Mouse (Mus musculus) left cerebral cortex, postnatal 36 days (tissue): ENCODE data around the gene Tpst2. TPM values are rescaled to one million over a fixed set of nuclear protein-coding genes. Genes with fewer than 3 reads are reported as not detected.

Source experiments
- DNase-seq, 2 experiments: peaks; one replicate each; pipeline ENCODE4 v3.0.0; 2021 to 2022; ENCODE audit warnings: low spot score in 2 of 2, mixed read lengths in 1 of 2
- intact Hi-C: fragments of 180-260 bp; cut with DNase I; formaldehyde crosslinking; loops from one replicate; pipeline ENCODE4 v1.15.1; 2025
- total RNA-seq, 2 experiments: library from RNA; stranded (reverse); gene quantifications; 2 replicates each; pipeline ENCODE4 v1.2.3; 2021

The Tpst2 gene
- total RNA-seq, 2 experiments from 2014 or later, result 32.1 to 46.3 TPM

DNA sequence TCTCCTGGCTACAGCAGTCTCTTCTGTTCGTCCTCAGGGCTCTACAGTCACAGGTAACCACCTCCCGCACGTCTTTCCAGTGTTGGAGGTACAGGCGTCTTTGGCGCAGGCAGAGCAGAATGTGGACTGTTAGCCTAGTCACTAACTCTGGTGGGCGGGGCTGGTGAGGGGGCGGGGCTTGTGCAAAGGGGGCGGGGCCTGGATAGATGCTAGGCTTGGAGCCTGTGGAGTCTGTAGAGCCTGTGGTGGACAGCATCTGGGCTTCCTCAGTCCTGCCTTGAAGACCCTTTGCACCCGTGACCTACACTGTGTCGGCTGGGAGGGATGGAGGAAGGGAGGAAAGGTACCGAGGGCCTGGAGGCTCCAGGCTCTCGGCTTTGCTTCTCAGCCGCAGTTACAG, 79.4 kb downstream of the Tpst2 start, which contains the start of gene Gm6583:
TSS of gene Gm6583 (minus strand) at position 124 of the 400 bp plus-strand sequence.
- DNase-seq, result no peak
- intact Hi-C loops, result no loop called here

- no peak for DNase-seq
- intact Hi-C loops, result no loop called here
Measured at GRCm38 (mm10) chr5:112356322-112356721, 79.8 kb downstream of the Tpst2 start.

DNA sequence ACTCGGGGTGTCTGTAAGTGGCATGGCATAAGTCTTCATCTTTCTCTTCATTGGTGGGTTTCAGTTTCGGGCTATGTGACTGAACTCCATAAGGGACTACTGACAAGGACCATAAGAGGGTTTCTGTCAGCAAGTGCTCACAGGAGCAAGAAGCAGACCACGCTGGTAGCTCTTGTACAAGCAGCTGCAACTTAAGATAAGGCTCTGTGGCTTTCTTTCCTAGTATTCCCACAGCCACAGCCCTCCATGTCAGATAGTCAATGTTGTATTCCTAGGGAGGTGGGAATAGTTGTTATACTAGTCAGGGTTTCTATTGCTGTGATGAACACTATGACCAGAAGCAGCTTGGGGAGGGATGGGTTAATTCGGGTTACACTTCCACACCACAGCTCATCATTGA, 83.0 kb downstream of the Tpst2 start:
- no peak for DNase-seq
- intact Hi-C loops, result no loop called here

DNA sequence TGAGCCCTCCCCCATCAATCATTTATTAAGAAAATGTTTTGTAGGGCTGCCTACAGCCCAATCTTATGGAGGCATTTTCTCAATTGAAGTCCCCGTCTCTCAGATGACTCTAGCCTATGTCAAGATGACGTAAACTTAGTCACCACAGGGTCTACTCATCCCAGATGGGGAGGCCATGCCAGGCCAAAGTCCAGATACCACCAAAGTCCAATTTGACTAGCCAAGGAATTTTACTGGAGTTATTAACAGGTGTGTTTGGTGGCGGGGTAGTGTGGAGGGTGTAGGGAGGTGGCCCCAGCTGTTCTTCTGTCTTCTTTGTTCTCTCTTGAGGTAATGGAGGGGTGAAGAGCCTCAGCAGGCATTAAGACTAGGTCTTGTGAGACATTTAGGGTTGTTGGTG, 83.6 kb downstream of the Tpst2 start:
- no peak for DNase-seq
- intact Hi-C loops, result no loop called here

DNA sequence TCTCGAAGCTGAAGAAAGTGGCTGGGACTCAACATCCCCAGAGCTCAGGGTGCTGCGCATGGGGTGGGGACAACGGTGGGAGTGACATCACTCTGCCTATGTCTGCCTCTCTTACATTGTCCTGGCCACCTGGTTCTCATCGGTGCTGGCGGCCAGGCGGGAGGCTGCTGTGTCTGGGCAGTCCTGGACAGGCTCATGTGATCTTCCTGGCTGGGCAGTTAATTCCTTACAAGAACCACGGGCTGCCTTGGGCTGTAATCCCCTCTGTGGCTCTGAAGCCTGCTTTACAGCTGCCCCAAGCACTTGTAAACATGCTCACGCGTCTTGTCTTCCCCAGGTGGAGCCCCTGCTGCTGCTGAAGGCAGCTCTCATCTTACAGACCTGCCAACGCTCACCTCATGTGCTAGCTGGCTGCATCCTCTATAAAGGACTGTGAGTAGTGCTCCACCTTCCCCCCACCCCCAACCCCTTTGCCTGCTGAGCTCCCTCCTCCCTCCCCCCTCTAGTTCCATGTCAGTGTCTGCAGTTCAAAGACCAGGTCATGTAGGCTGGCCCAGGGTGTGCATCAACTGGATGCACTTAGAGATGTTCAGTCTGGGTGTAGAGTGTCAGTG, 87.8 kb downstream of the Tpst2 start:
- no peak for DNase-seq
- intact Hi-C loops, result no loop called here

Other genes with a start within 250 kb of the Tpst2 start
- gene Cryba4, start 24.2 kb upstream of the Tpst2 start, total RNA-seq, result under 1 TPM; 0.59 to 0.95 TPM
- gene Crybb1, start 20.9 kb upstream of the Tpst2 start, total RNA-seq, result 1 to 10 TPM; 7.1 to 10.0 TPM
- gene Tfip11, start 49.7 kb downstream of the Tpst2 start, total RNA-seq, result 10 to 100 TPM; 44.4 to 46.8 TPM
- gene Srrd, start 66.3 kb downstream of the Tpst2 start, total RNA-seq, result 10 to 100 TPM; 26.5 to 29.7 TPM
- 10 to 100 TPM; 27.8 to 33.6 TPM for gene Hps4, start 66.4 kb downstream of the Tpst2 start, total RNA-seq
- gene Gm6583, start 79.3 kb downstream of the Tpst2 start, total RNA-seq, result not detected
- 100 to 1,000 TPM; 161 to 181 TPM for gene Asphd2, start 118.2 kb downstream of the Tpst2 start, total RNA-seq
- gene Gm6588, start 172.7 kb downstream of the Tpst2 start, total RNA-seq, result not detected